Mouse (Mus musculus) liver, embryonic 11.5 days (tissue): ENCODE measurements around the gene Pla2g4c. TPM values are rescaled to one million over a fixed set of nuclear protein-coding genes. Genes with fewer than 3 reads are reported as not detected.

Experiments used
- ATAC-seq: fragments of 200-750 bp; cut with Nextera tagmentation; replicated peaks from 2 replicates; pipeline ENCODE4 v1.8.0; 2017; ENCODE audit warnings: moderate number of reproducible peaks, mild to moderate bottlenecking, moderate TSS enrichment, moderate library complexity; ENCODE audit not compliant: low FRiP score
- DNase-seq: peaks from one replicate; pipeline ENCODE4 v3.0.0-alpha.2; 2017; ENCODE audit warnings: low spot score
- H3K27ac ChIP-seq: fragments of 300-500 bp; sonication (generic); 2 replicates; pipeline ENCODE4 v1.5.1; 2014; ENCODE audit warnings: mild to moderate bottlenecking, low read depth, low read length, control low read depth
- H3K27me3 ChIP-seq: fragments of 300-500 bp; sonication (generic); replicated peaks from 2 replicates; pipeline ENCODE4 v1.6.1; 2014; ENCODE audit warnings: low read length, mixed read lengths; ENCODE audit not compliant: control insufficient read depth, insufficient read depth
- H3K36me3 ChIP-seq: fragments of 300-500 bp; sonication (generic); 2 replicates; pipeline ENCODE4 v1.6.1; 2014; ENCODE audit warnings: mild to moderate bottlenecking, low read length, moderate library complexity, mixed read lengths; ENCODE audit not compliant: control insufficient read depth, insufficient read depth
- H3K4me1 ChIP-seq: fragments of 300-500 bp; sonication (generic); replicated peaks from 2 replicates; pipeline ENCODE4 v1.6.1; 2014; ENCODE audit warnings: low read length, mixed read lengths; ENCODE audit not compliant: control insufficient read depth, insufficient read depth
- H3K4me2 ChIP-seq: fragments of 300-500 bp; sonication (generic); 2 replicates; pipeline ENCODE4 v1.6.1; 2014; ENCODE audit warnings: mild to moderate bottlenecking, control low read depth, moderate library complexity
- H3K4me3 ChIP-seq: fragments of 300-500 bp; sonication (generic); 2 replicates; pipeline ENCODE4 v1.5.1; 2014; ENCODE audit warnings: low read depth, low read length, control low read depth
- H3K9ac ChIP-seq: fragments of 300-500 bp; sonication (generic); 2 replicates; pipeline ENCODE4 v1.6.1; 2014; ENCODE audit warnings: low read depth, low read length, control low read depth
- H3K9me3 ChIP-seq: fragments of 300-500 bp; sonication (generic); 2 replicates; pipeline ENCODE4 v1.6.1; 2016; ENCODE audit warnings: low read length, inconsistent platforms, mixed read lengths; ENCODE audit not compliant: control insufficient read depth
- WGBS: fragments of 180-500 bp; shearing (Covaris S2); extraction: QIAGEN DNeasy Blood & Tissue Kit; methylation state at CpG from one replicate; pipeline ENCODE4 v1.1.7; 2014; 5-methylcytosine and 5-hydroxymethylcytosine counted together
- polyA plus RNA-seq: library from polyadenylated mRNA; unstranded; fragments of >200 nt; fragmentation: Nextera tagmentation; extraction: Ambion mirVana; gene quantifications from 2 replicates; pipeline ENCODE4 v1.2.1, GENCODE M21; 2014

Pla2g4c gene
- polyA plus RNA-seq, 1 experiment from 2014 or later: 2.1 TPM

GRCm38 (mm10) chr7:13293878-13294855 is 30.3 kb upstream of the Pla2g4c start:
- no peak overlapping the region for H3K4me2 ChIP-seq
- peaks cover 71% of the 10 kb centered on the region for H3K36me3 ChIP-seq
- WGBS: 84% methylated on average over 11 of the region's 11 CpGs
- no peak for ATAC-seq
- H3K27me3 ChIP-seq: no peaks in the 10 kb centered on the region
- H3K27ac ChIP-seq: no peak overlapping the region
- no peak overlapping the region for H3K9ac ChIP-seq
- DNase-seq: no peak
- no peaks in the 10 kb centered on the region for H3K9me3 ChIP-seq
- H3K4me1 ChIP-seq: no peaks in the 10 kb centered on the region
- H3K4me3 ChIP-seq: no peak overlapping the region

GRCm38 (mm10) chr7:13295256-13295655 is 29.2 kb upstream of the Pla2g4c start:
- Histone ChIP-seq H3K4me1 (no peaks in the 10 kb centered on the region), H3K27ac (no peak overlapping the region), H3K4me2 (no peak overlapping the region), H3K4me3 (no peak overlapping the region), H3K36me3 (peaks cover 78% of the 10 kb centered on the region), H3K27me3 (no peaks in the 10 kb centered on the region), H3K9ac (no peak overlapping the region), H3K9me3 (no peaks in the 10 kb centered on the region)
- DNase-seq: no peak
- ATAC-seq: no peak
- 88% methylated on average over 7 of the region's 7 CpGs for WGBS

- ATAC-seq (no peak), DNase-seq (no peak)
- H3K27ac ChIP-seq: no peak overlapping the region
Measured at GRCm38 (mm10) chr7:13297636-13298035, 26.8 kb upstream of the Pla2g4c start.

GRCm38 (mm10) chr7:13298821-13299220 is 25.6 kb upstream of the Pla2g4c start:
- ATAC-seq: no peak
- peaks cover 70% of the 10 kb centered on the region for H3K36me3 ChIP-seq
- no peaks in the 10 kb centered on the region for H3K27me3 ChIP-seq
- no peaks in the 10 kb centered on the region for H3K4me1 ChIP-seq
- H3K4me3 ChIP-seq: no peak overlapping the region
- H3K9me3 ChIP-seq: no peaks in the 10 kb centered on the region
- H3K9ac ChIP-seq: no peak overlapping the region
- H3K27ac ChIP-seq: no peak overlapping the region
- no peak overlapping the region for H3K4me2 ChIP-seq
- DNase-seq: no peak
- 95% methylated on average over 5 of the region's 5 CpGs for WGBS

More at GRCm38 (mm10) chr7:13297636-13298035, 26.8 kb upstream of the Pla2g4c start:
- Histone ChIP-seq H3K27me3 (no peaks in the 10 kb centered on the region), H3K9ac (no peak overlapping the region), H3K4me3 (no peak overlapping the region), H3K4me2 (no peak overlapping the region), H3K36me3 (peaks cover 68% of the 10 kb centered on the region), H3K4me1 (no peaks in the 10 kb centered on the region), H3K9me3 (no peaks in the 10 kb centered on the region)
- 83% methylated on average over 1 of the region's 1 CpGs for WGBS

GRCm38 (mm10) chr7:13301643-13302042 is 22.8 kb upstream of the Pla2g4c start:
- H3K4me1 ChIP-seq: no peaks in the 10 kb centered on the region
- WGBS: 93% methylated on average over 1 of the region's 1 CpGs
- no peak for ATAC-seq

GRCm38 (mm10) chr7:13302780-13303179 is 21.7 kb upstream of the Pla2g4c start:
- no peak for DNase-seq
- ATAC-seq: no peak; the same call in 1 of the 2 replicates
- Histone ChIP-seq H3K27me3 (no peaks in the 10 kb centered on the region), H3K9me3 (no peaks in the 10 kb centered on the region), H3K4me3 (no peak overlapping the region), H3K9ac (no peak overlapping the region), H3K27ac (no peak overlapping the region), H3K4me2 (no peak overlapping the region), H3K4me1 (no peaks in the 10 kb centered on the region), H3K36me3 (peaks cover 65% of the 10 kb centered on the region)
- WGBS: 46% methylated on average over 2 of the region's 2 CpGs

More at GRCm38 (mm10) chr7:13301643-13302042, 22.8 kb upstream of the Pla2g4c start:
- Histone ChIP-seq H3K36me3 (peaks cover 66% of the 10 kb centered on the region), H3K4me2 (no peak overlapping the region), H3K9ac (no peak overlapping the region), H3K4me3 (no peak overlapping the region), H3K27ac (no peak overlapping the region), H3K27me3 (no peaks in the 10 kb centered on the region), H3K9me3 (no peaks in the 10 kb centered on the region)
- no peak for DNase-seq

- no peak overlapping the region for H3K9ac ChIP-seq
- no peak overlapping the region for H3K27ac ChIP-seq
- H3K9me3 ChIP-seq: no peaks in the 10 kb centered on the region
- peaks cover 69% of the 10 kb centered on the region for H3K36me3 ChIP-seq
- DNase-seq: no peak
- ATAC-seq: no peak
- H3K4me3 ChIP-seq: no peak overlapping the region
- H3K4me2 ChIP-seq: no peak overlapping the region
- H3K27me3 ChIP-seq: no peaks in the 10 kb centered on the region
- no peaks in the 10 kb centered on the region for H3K4me1 ChIP-seq
Measured at GRCm38 (mm10) chr7:13303372-13303771, 21.1 kb upstream of the Pla2g4c start.

GRCm38 (mm10) chr7:13309407-13309806 is 15.0 kb upstream of the Pla2g4c start:
- H3K9me3 ChIP-seq: no peaks in the 10 kb centered on the region
- peaks cover 73% of the 10 kb centered on the region for H3K36me3 ChIP-seq
- DNase-seq: no peak
- H3K9ac ChIP-seq: no peak overlapping the region
- H3K4me3 ChIP-seq: no peak overlapping the region
- no peak overlapping the region for H3K27ac ChIP-seq
- WGBS: 70% methylated on average over 2 of the region's 2 CpGs
- no peak overlapping the region for H3K4me2 ChIP-seq
- H3K4me1 ChIP-seq: no peaks in the 10 kb centered on the region; the same call in 1 of the 2 replicates
- ATAC-seq: no peak
- H3K27me3 ChIP-seq: no peaks in the 10 kb centered on the region
